In the genomic region with DNA sequence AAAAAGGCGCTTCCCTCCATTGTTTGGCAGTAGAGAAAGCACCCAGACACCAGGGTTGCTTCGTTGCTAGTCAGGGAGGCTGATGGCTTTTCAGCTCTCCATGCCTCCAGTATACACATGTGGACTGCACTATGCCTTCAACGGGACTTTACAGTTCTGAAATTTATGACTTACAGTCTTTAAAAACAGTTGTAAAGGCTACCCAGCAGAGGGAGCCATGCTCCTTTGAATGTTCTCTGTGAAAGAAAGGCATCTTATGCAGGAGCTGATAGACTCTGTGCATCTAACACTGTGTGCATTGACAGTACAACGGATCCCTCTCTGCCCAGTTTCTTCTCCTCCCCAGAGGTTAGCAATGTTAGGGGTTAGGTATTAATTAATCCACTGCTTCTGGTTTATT, we compare ENCODE assay signal across 7 mouse cellular contexts. TPM values are rescaled to one million over a fixed set of nuclear protein-coding genes. Genes with fewer than 3 reads are reported as not detected.
DNase-seq lines count a peak whose midpoint lies in the region; ATAC-seq and TF ChIP-seq lines count a peak whose summit lies in the region.

No protein-coding gene starts in this region.

- H3K9ac ChIP-seq in midbrain, embryonic 11.5 days (ENCODE audit: low read length) = no peak overlapping the region
- H3K9ac ChIP-seq in hindbrain, postnatal 0 days (replicated peaks; ENCODE audit: low read length) = no peak overlapping the region
- H3K9ac ChIP-seq in lung, embryonic 14.5 days = no peak overlapping the region

- peak; percentile 87 for TF ChIP-seq CTCF in hindbrain, postnatal 0 days (IDR thresholded peaks at IDR 0.05; ENCODE audit: low read depth)
- peak; percentile 67 for TF ChIP-seq CTCF in lung, embryonic 14.5 days (IDR thresholded peaks at IDR 0.05; ENCODE audit: low read depth)

- H3K36me3 ChIP-seq in midbrain, embryonic 11.5 days (ENCODE audit: control insufficient read depth, insufficient read depth, low read length) = no peaks in the 10 kb centered on the region
- no peaks in the 10 kb centered on the region for H3K36me3 ChIP-seq in midbrain, embryonic 10.5 days
- H3K36me3 ChIP-seq in hindbrain, postnatal 0 days (ENCODE audit: insufficient read depth, low read length) = no peaks in the 10 kb centered on the region
- no peaks in the 10 kb centered on the region for H3K36me3 ChIP-seq in lung, embryonic 14.5 days (ENCODE audit: insufficient read depth)

- no peak overlapping the region for H3K4me2 ChIP-seq in midbrain, embryonic 11.5 days
- no peak overlapping the region for H3K4me2 ChIP-seq in hindbrain, postnatal 0 days (ENCODE audit: low read depth, low read length)
- no peak overlapping the region for H3K4me2 ChIP-seq in lung, embryonic 14.5 days

- H3K4me1 ChIP-seq in midbrain, embryonic 11.5 days (ENCODE audit: control insufficient read depth, insufficient read depth, low read length) = no peaks in the 10 kb centered on the region
- no peaks in the 10 kb centered on the region for H3K4me1 ChIP-seq in midbrain, embryonic 10.5 days
- H3K4me1 ChIP-seq in hindbrain, postnatal 0 days (ENCODE audit: insufficient read depth, low read length) = no peaks in the 10 kb centered on the region
- H3K4me1 ChIP-seq in lung, embryonic 14.5 days (ENCODE audit: insufficient read depth) = no peaks in the 10 kb centered on the region

- no peaks in the 10 kb centered on the region for H3K9me3 ChIP-seq in midbrain, embryonic 11.5 days (ENCODE audit: control insufficient read depth, low read length)
- H3K9me3 ChIP-seq in midbrain, embryonic 10.5 days (replicated peaks) = no peaks in the 10 kb centered on the region
- no peaks in the 10 kb centered on the region for H3K9me3 ChIP-seq in hindbrain, postnatal 0 days (ENCODE audit: low read length)
- H3K9me3 ChIP-seq in lung, embryonic 14.5 days (ENCODE audit: low read depth, low read length) = no peaks in the 10 kb centered on the region

- no peak overlapping the region for H3K4me3 ChIP-seq in midbrain, embryonic 11.5 days (ENCODE audit: low read depth, low read length)
- H3K4me3 ChIP-seq in midbrain, embryonic 10.5 days = no peak overlapping the region
- H3K4me3 ChIP-seq in hindbrain, postnatal 0 days (ENCODE audit: low read length) = no peak overlapping the region
- H3K4me3 ChIP-seq in lung, embryonic 14.5 days (ENCODE audit: low read depth, low read length) = no peak overlapping the region

- no peak overlapping the region for H3K27ac ChIP-seq in midbrain, embryonic 11.5 days (ENCODE audit: low read depth, low read length)
- no peak overlapping the region for H3K27ac ChIP-seq in midbrain, embryonic 10.5 days (replicated peaks)
- no peak overlapping the region for H3K27ac ChIP-seq in hindbrain, postnatal 0 days
- no peak overlapping the region for H3K27ac ChIP-seq in lung, embryonic 14.5 days (ENCODE audit: low read depth)

- 0 out of 2 replicates have a peak, but pooled peaks have one; percentile 33 for ATAC-seq in midbrain, embryonic 11.5 days (ENCODE audit: low FRiP score)
- ATAC-seq in hindbrain, postnatal 0 days = peak; percentile 80
- ATAC-seq in lung, embryonic 14.5 days (ENCODE audit: insufficient read depth) = peak; percentile 73

- 72% methylated on average over 4 of the region's 4 CpGs for whole genome bisulfite sequencing in midbrain, embryonic 11.5 days
- WGBS in midbrain, embryonic 10.5 days = 74% methylated on average over 4 of the region's 4 CpGs
- WGBS in hindbrain, postnatal 0 days = 40% methylated on average over 4 of the region's 4 CpGs
- 47% methylated on average over 4 of the region's 4 CpGs for WGBS in lung, embryonic 14.5 days

- no peak for DNase-seq in midbrain, embryonic 11.5 days (ENCODE audit: low spot score, missing footprints)
- no peak for DNase-seq in midbrain, embryonic 10.5 days (ENCODE audit: low spot score)
- DNase-seq in ZHBTc4 (ENCODE audit: low read depth, low spot score) = peak; percentile 63
- DNase-seq in embryo, embryonic 11 days = peak; percentile 70
- peak; percentile 91 for DNase-seq in hindbrain, postnatal 0 days (ENCODE audit: low spot score)
- DNase-seq in lung, embryonic 14.5 days = peak; percentile 87
- DNase-seq in right cerebral cortex, postnatal 10 days (ENCODE audit: low spot score in 2 of 2) = peak; percentile 43 to 82

- H3K27me3 ChIP-seq in midbrain, embryonic 11.5 days (ENCODE audit: control insufficient read depth, insufficient read depth, low read length) = no peaks in the 10 kb centered on the region
- no peaks in the 10 kb centered on the region for H3K27me3 ChIP-seq in midbrain, embryonic 10.5 days (ENCODE audit: low read depth, poor library complexity, severe bottlenecking)
- H3K27me3 ChIP-seq in hindbrain, postnatal 0 days (ENCODE audit: insufficient read depth, low read length) = no peaks in the 10 kb centered on the region
- no peaks in the 10 kb centered on the region for H3K27me3 ChIP-seq in lung, embryonic 14.5 days (ENCODE audit: insufficient read depth, low read length)

RNA-seq across cellular contexts. Expression of a gene that starts 30.9 kb away (rescaled TPM):
- polyA plus RNA-seq in midbrain, embryonic 11.5 days (2014; fragmentation: Nextera tagmentation; extraction: Ambion mirVana) = 16.8 and 17.3 TPM in 2 replicates
- 18.8 and 18.9 TPM in 2 replicates for polyA plus RNA-seq in midbrain, embryonic 10.5 days (2016; fragmentation: Nextera tagmentation; extraction: Ambion mirVana)
- 1.8 and 5.0 TPM in 2 replicates for total RNA-seq in hindbrain, postnatal 0 days (2014; rRNA removed)
- 0.94 and 1.8 TPM in 2 replicates for polyA plus RNA-seq in hindbrain, postnatal 0 days (2015; fragmentation: Nextera tagmentation; extraction: Ambion mirVana)
- 17.3 and 20.2 TPM in 2 replicates for polyA plus RNA-seq in lung, embryonic 14.5 days (2014; fragmentation: Nextera tagmentation; extraction: Ambion mirVana)

Comparison
In these comparisons a context has a peak if more than half of its experiments do, and no peak if none do; other contexts are left out.
1. DNase-seq: peak in ZHBTc4 (single experiment), embryo, embryonic 11 days (single experiment), hindbrain, postnatal 0 days (single experiment), lung, embryonic 14.5 days (single experiment) and right cerebral cortex, postnatal 10 days (2 of 2); none in midbrain, embryonic 11.5 days (single experiment) and midbrain, embryonic 10.5 days (single experiment).
2. Peak in every context shown above with its lines, with median percentiles within 50 percentile points of each other: ATAC-seq.